Mouse (Mus musculus): ENCODE measurements around the gene BC147527. TPM values are rescaled to one million over a fixed set of nuclear protein-coding genes. Genes with fewer than 3 reads are reported as not detected.
"Not testable (repeated sequence)": the region's sequence is repeated elsewhere in the genome, so short reads cannot be mapped to it uniquely, and the experiment has no call there.

The BC147527 gene
- total and polyA plus RNA-seq, 2 experiments from 2014 or later, result 0.36 TPM; not detected in 1

DNA sequence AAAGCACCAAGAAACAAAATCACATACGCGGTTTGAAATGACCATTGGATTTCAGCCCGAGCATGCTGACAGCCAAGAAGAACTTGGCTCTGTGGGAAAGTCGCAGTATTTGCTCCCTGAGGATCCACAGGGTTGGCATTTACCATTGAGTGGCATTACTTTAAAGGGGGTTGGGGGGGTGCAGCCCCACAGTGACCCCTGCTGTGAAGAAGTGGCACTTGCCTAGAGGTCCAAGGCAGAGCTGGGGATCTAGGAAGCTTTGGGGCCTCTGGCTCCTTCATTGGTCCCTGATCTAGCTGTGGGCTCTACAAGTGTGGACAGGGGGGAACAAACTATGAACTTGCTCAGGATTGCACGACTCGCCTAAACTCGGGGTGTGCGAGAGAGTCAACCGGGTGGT lies 21.4 kb upstream of the BC147527 start:
- no peak for DNase-seq (ENCODE audit: low spot score)

DNA sequence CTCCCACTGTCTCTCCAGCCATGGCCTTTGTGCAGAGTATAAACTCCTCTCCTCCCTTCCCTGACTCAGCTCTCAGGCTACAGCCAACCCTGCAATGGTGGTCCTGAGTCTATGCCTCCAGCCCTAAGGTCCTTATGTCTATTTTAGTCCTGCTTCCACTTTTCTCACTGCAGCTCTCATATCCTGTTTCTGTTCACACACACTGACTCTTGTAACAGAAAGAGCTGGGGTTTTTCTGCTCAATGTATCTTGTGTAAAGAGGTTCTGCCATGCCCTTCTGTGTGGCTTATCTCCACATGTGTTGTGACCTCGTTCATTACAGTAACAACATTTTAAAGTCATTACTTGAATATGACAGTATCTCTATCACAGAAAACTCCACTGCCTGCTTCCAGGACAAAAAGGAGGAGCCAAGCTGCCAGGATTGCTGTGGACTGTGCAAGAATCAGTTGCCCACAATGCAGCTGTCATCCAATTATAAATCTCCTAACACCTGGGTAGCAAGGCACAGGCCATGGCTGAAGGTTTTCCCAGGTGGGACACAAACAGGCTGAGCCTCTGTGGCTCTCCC lies 783 bp upstream of the BC147527 start:
- Histone ChIP-seq H3K9me3 (replicated peaks; ENCODE audit: control insufficient read depth, low read length) (no peaks in the 10 kb centered on the region), H3K27ac (ENCODE audit: low read depth) (no peak overlapping the region; the same call in 1 of the 2 replicates), H3K9ac (replicated peaks; ENCODE audit: low read depth, low read length) (no peak overlapping the region), H3K27me3 (ENCODE audit: control insufficient read depth, insufficient read depth, low read length) (no peaks in the 10 kb centered on the region), H3K36me3 (replicated peaks; ENCODE audit: control insufficient read depth, insufficient read depth, low read length) (no peaks in the 10 kb centered on the region), H3K4me1 (ENCODE audit: control insufficient read depth, insufficient read depth) (no peaks in the 10 kb centered on the region), H3K4me2 (ENCODE audit: low read depth, low read length) (no peak overlapping the region), H3K4me3 (ENCODE audit: low read depth, low read length) (no peak overlapping the region)
- DNase-seq (ENCODE audit: low spot score), result no peak
- WGBS, result 36% methylated on average over 1 of the region's 1 CpGs
- no peak for ATAC-seq (ENCODE audit: insufficient read depth, low read depth)
- TF ChIP-seq EP300 (IDR thresholded peaks at IDR 0.05; ENCODE audit: low read depth) (no peak), CTCF (IDR thresholded peaks at IDR 0.05; ENCODE audit: low read depth) (no peak)

More for the DNA sequence above, 21.4 kb upstream of the BC147527 start:
- no peaks in the 10 kb centered on the region for H3K4me1 ChIP-seq (ENCODE audit: control insufficient read depth, insufficient read depth)
- no peak overlapping the region for H3K4me2 ChIP-seq (ENCODE audit: low read depth, low read length)
- no peaks in the 10 kb centered on the region for H3K9me3 ChIP-seq (replicated peaks; ENCODE audit: control insufficient read depth, low read length)
- no peaks in the 10 kb centered on the region for H3K36me3 ChIP-seq (replicated peaks; ENCODE audit: control insufficient read depth, insufficient read depth, low read length)
- no peak overlapping the region for H3K9ac ChIP-seq (replicated peaks; ENCODE audit: low read depth, low read length)
- TF ChIP-seq CTCF (IDR thresholded peaks at IDR 0.05; ENCODE audit: low read depth) (no peak), EP300 (IDR thresholded peaks at IDR 0.05; ENCODE audit: low read depth) (no peak)
- ATAC-seq (ENCODE audit: insufficient read depth, low read depth), result no peak
- H3K27me3 ChIP-seq (ENCODE audit: control insufficient read depth, insufficient read depth, low read length), result no peaks in the 10 kb centered on the region
- 80% methylated on average over 9 of the region's 9 CpGs for WGBS
- H3K4me3 ChIP-seq (ENCODE audit: low read depth, low read length), result no peak overlapping the region
- H3K27ac ChIP-seq (ENCODE audit: low read depth), result no peak overlapping the region

- no peak for DNase-seq (ENCODE audit: low spot score)
- no peak for ATAC-seq (ENCODE audit: insufficient read depth, low read depth)
- H3K9ac ChIP-seq (replicated peaks; ENCODE audit: low read depth, low read length), result no peak overlapping the region
- H3K4me2 ChIP-seq (ENCODE audit: low read depth, low read length), result no peak overlapping the region
- no peaks in the 10 kb centered on the region for H3K4me1 ChIP-seq (ENCODE audit: control insufficient read depth, insufficient read depth)
- H3K27ac ChIP-seq (ENCODE audit: low read depth), result no peak overlapping the region
- H3K36me3 ChIP-seq (replicated peaks; ENCODE audit: control insufficient read depth, insufficient read depth, low read length), result no peaks in the 10 kb centered on the region
- no peaks in the 10 kb centered on the region for H3K27me3 ChIP-seq (ENCODE audit: control insufficient read depth, insufficient read depth, low read length)
- H3K4me3 ChIP-seq (ENCODE audit: low read depth, low read length), result no peak overlapping the region
- WGBS, result 64% methylated on average over 4 of the region's 4 CpGs
- H3K9me3 ChIP-seq (replicated peaks; ENCODE audit: control insufficient read depth, low read length), result no peaks in the 10 kb centered on the region
- TF ChIP-seq CTCF (IDR thresholded peaks at IDR 0.05; ENCODE audit: low read depth) (no peak), EP300 (IDR thresholded peaks at IDR 0.05; ENCODE audit: low read depth) (no peak)
These were observed 661 bp downstream of the BC147527 start for GRCm38 (mm10) chr13:120300853-120301252.

DNA sequence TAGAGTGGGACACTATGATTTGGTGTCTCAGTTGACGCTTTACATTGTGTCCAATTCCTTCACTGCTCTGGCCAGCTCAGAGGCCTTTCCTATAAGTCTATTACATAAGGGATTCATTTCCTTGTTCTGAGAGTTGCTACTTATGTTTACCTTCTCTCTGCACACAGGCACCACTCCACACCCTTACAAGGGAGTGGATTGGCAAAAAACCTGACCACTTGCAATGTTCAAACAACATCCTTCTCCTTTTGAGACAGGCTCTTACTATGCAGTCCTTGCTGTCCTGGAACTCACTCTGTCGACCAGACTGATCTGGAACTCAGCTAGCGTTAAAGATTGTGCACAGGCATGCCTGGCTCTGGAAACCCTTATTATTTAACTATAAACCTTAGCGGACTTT lies 10.6 kb downstream of the BC147527 start:
- Histone ChIP-seq H3K4me1 (ENCODE audit: control insufficient read depth, insufficient read depth) (no peaks in the 10 kb centered on the region), H3K27ac (ENCODE audit: low read depth) (no peak overlapping the region), H3K9ac (replicated peaks; ENCODE audit: low read depth, low read length) (no peak overlapping the region), H3K27me3 (ENCODE audit: control insufficient read depth, insufficient read depth, low read length) (no peaks in the 10 kb centered on the region), H3K9me3 (replicated peaks; ENCODE audit: control insufficient read depth, low read length) (no peaks in the 10 kb centered on the region), H3K4me2 (ENCODE audit: low read depth, low read length) (no peak overlapping the region), H3K4me3 (ENCODE audit: low read depth, low read length) (no peak overlapping the region), H3K36me3 (replicated peaks; ENCODE audit: control insufficient read depth, insufficient read depth, low read length) (no peaks in the 10 kb centered on the region)
- ATAC-seq (ENCODE audit: insufficient read depth, low read depth) (no peak), DNase-seq (ENCODE audit: low spot score) (no peak)
- no peak for TF ChIP-seq CTCF (IDR thresholded peaks at IDR 0.05; ENCODE audit: low read depth)
- TF ChIP-seq EP300 (IDR thresholded peaks at IDR 0.05; ENCODE audit: low read depth), result no peak
- 64% methylated on average over 4 of the region's 4 CpGs for WGBS

DNA sequence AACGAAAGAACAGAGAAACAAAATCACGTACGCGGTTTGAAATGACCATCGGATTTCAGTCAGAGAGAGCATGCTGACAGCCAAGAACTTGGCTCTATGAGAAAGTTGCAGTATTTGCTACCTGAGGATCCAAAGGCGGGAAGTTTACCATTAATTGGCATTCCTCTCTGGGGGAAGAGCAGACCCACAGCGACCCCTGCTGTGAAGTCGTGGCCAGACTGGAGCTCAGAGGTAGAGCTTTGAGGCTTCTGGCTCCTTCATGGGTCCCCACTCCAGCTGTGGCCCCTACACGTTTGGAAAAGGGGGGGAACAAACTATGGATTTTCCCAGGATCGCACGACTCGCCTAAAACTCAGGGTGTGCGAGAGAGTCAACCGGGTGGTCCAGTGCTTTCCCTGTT lies 13.4 kb downstream of the BC147527 start:
- Histone ChIP-seq H3K36me3 (replicated peaks; ENCODE audit: control insufficient read depth, insufficient read depth, low read length) (no peaks in the 10 kb centered on the region), H3K9me3 (replicated peaks; ENCODE audit: control insufficient read depth, low read length) (no peaks in the 10 kb centered on the region), H3K27ac (ENCODE audit: low read depth) (no peak overlapping the region), H3K4me2 (ENCODE audit: low read depth, low read length) (peak overlapping the region; percentile 17; the same call in 1 of the 2 replicates), H3K4me3 (ENCODE audit: low read depth, low read length) (no peak overlapping the region), H3K27me3 (ENCODE audit: control insufficient read depth, insufficient read depth, low read length) (no peaks in the 10 kb centered on the region), H3K4me1 (ENCODE audit: control insufficient read depth, insufficient read depth) (no peaks in the 10 kb centered on the region), H3K9ac (replicated peaks; ENCODE audit: low read depth, low read length) (no peak overlapping the region)
- 28% methylated on average over 14 of the region's 14 CpGs for WGBS
- ATAC-seq (ENCODE audit: insufficient read depth, low read depth) (no peak), DNase-seq (ENCODE audit: low spot score) (no peak)
- TF ChIP-seq CTCF (IDR thresholded peaks at IDR 0.05; ENCODE audit: low read depth) (peak; percentile 14; the same call in 1 of the 2 replicates), EP300 (IDR thresholded peaks at IDR 0.05; ENCODE audit: low read depth) (no peak)

GRCm38 (mm10) chr13:120316578-120316977 lies 16.4 kb downstream of the BC147527 start, which contains the start of gene Tcstv3:
Gene Tcstv3, plus strand, starts transcription at chr13:120316878.
- 52% methylated on average over 3 of the region's 3 CpGs for WGBS
- not testable (repeated sequence) for H3K9me3 ChIP-seq (replicated peaks; ENCODE audit: control insufficient read depth, low read length); ATAC-seq (ENCODE audit: insufficient read depth, low read depth); H3K9ac ChIP-seq (replicated peaks; ENCODE audit: low read depth, low read length); DNase-seq (ENCODE audit: low spot score); H3K27ac ChIP-seq (ENCODE audit: low read depth); H3K4me2 ChIP-seq (ENCODE audit: low read depth, low read length); H3K4me3 ChIP-seq (ENCODE audit: low read depth, low read length); H3K27me3 ChIP-seq (ENCODE audit: control insufficient read depth, insufficient read depth, low read length); H3K4me1 ChIP-seq (ENCODE audit: control insufficient read depth, insufficient read depth); H3K36me3 ChIP-seq (replicated peaks; ENCODE audit: control insufficient read depth, insufficient read depth, low read length)
